Mouse (Mus musculus) E14TG2a.4 (cell line): Measurements from ENCODE around the gene Gcn1l1.

Source experiments
- CTCF ChIP-seq: conservative IDR thresholded peaks from 2 replicates; pipeline ENCODE4 v1.5.1; 2014; ENCODE audit warnings: low read length
- NANOG ChIP-seq: IDR thresholded peaks from 2 replicates; pipeline ENCODE4 v1.6.1; 2014; ENCODE audit warnings: borderline replicate concordance, low read length, mixed read lengths
- POU5F1 ChIP-seq: IDR thresholded peaks from 2 replicates; pipeline ENCODE4 v1.6.1; 2014; ENCODE audit warnings: low read length, borderline replicate concordance

- TF ChIP-seq CTCF: no peak
- no peak for TF ChIP-seq NANOG
- no peak for TF ChIP-seq POU5F1
These were observed 106.8 kb downstream of the Gcn1l1 start for GRCm38 (mm10) chr5:115671846-115672245.
